Mouse (Mus musculus): ENCODE results near the gene Cbfa2t2. TPM values are rescaled to one million over a fixed set of nuclear protein-coding genes. Genes with fewer than 3 reads are reported as not detected.

Cbfa2t2 gene
- polyA plus RNA-seq (2015; fragmentation: Nextera tagmentation; extraction: Ambion mirVana), result 48.3 and 52.2 TPM in 2 replicates

- Histone ChIP-seq H3K4me2 (replicated peaks) (peak within 1 kb of the TSS; percentile 69), H3K9ac (peak within 1 kb of the TSS; percentile 99), H3K4me3 (peak within 1 kb of the TSS; percentile 93), H3K9me3 (no peaks in the 10 kb centered on the region), H3K36me3 (no peaks in the 10 kb centered on the region), H3K27ac (peak within 1 kb of the TSS; percentile 95), H3K4me1 (peaks cover 34% of the 10 kb centered on the region), H3K27me3 (no peaks in the 10 kb centered on the region)
- peak; percentile 88 for ATAC-seq (ENCODE audit: low FRiP score, low read depth)
- WGBS, result under 1% methylated on average over 45 of the region's 70 CpGs
These were observed at the start of gene Cbfa2t2 for GRCm38 (mm10) chr2:154436458-154437190. Gene Cbfa2t2 (plus strand): TSS chr2:154436481.

- 75% methylated on average over 11 of the region's 11 CpGs for WGBS
- Histone ChIP-seq H3K9me3 (no peaks in the 10 kb centered on the region), H3K27ac (no peak overlapping the region), H3K4me1 (peaks cover 4% of the 10 kb centered on the region; the same call in 1 of the 2 replicates), H3K27me3 (no peaks in the 10 kb centered on the region), H3K9ac (no peak overlapping the region), H3K4me2 (replicated peaks) (no peak overlapping the region), H3K36me3 (no peaks in the 10 kb centered on the region), H3K4me3 (no peak overlapping the region)
- ATAC-seq (ENCODE audit: low FRiP score, low read depth), result no peak
These were observed 45.9 kb upstream of the Cbfa2t2 start for GRCm38 (mm10) chr2:154390180-154390964.

GRCm38 (mm10) chr2:154394602-154395001, 41.7 kb upstream of the Cbfa2t2 start:
- Histone ChIP-seq H3K4me2 (replicated peaks) (no peak overlapping the region), H3K4me1 (peaks cover 8% of the 10 kb centered on the region; the same call in 1 of the 2 replicates), H3K9ac (no peak overlapping the region), H3K9me3 (no peaks in the 10 kb centered on the region), H3K27ac (no peak overlapping the region), H3K27me3 (no peaks in the 10 kb centered on the region), H3K4me3 (no peak overlapping the region), H3K36me3 (no peaks in the 10 kb centered on the region)
- WGBS, result 84% methylated on average over 3 of the region's 3 CpGs
- ATAC-seq (ENCODE audit: low FRiP score, low read depth), result no peak

GRCm38 (mm10) chr2:154396529-154396928, 39.8 kb upstream of the Cbfa2t2 start:
- Histone ChIP-seq H3K4me2 (replicated peaks) (no peak overlapping the region), H3K36me3 (no peaks in the 10 kb centered on the region), H3K9me3 (no peaks in the 10 kb centered on the region), H3K9ac (no peak overlapping the region), H3K27ac (no peak overlapping the region), H3K4me1 (0 out of 2 replicates have a peak, but pooled peaks cover 5% of the 10 kb centered on the region), H3K27me3 (no peaks in the 10 kb centered on the region), H3K4me3 (no peak overlapping the region)
- WGBS, result 81% methylated on average over 2 of the region's 2 CpGs
- no peak for ATAC-seq (ENCODE audit: low FRiP score, low read depth)

- no peaks in the 10 kb centered on the region for H3K36me3 ChIP-seq
- H3K9ac ChIP-seq, result no peak overlapping the region
- no peak overlapping the region for H3K27ac ChIP-seq
- no peaks in the 10 kb centered on the region for H3K27me3 ChIP-seq
- WGBS, result 81% methylated on average over 7 of the region's 7 CpGs
- H3K4me2 ChIP-seq (replicated peaks), result no peak overlapping the region
- no peak for ATAC-seq (ENCODE audit: low FRiP score, low read depth)
- H3K9me3 ChIP-seq, result no peaks in the 10 kb centered on the region
- peaks cover 14% of the 10 kb centered on the region for H3K4me1 ChIP-seq
- no peak overlapping the region for H3K4me3 ChIP-seq
These were observed 38.0 kb upstream of the Cbfa2t2 start for GRCm38 (mm10) chr2:154398267-154398666.

GRCm38 (mm10) chr2:154399325-154399724, 37.0 kb upstream of the Cbfa2t2 start:
- WGBS, result 81% methylated on average over 2 of the region's 2 CpGs

GRCm38 (mm10) chr2:154401976-154402375, 34.3 kb upstream of the Cbfa2t2 start:
- Histone ChIP-seq H3K27ac (no peak overlapping the region), H3K9me3 (no peaks in the 10 kb centered on the region), H3K36me3 (no peaks in the 10 kb centered on the region), H3K4me2 (replicated peaks) (no peak overlapping the region), H3K4me3 (no peak overlapping the region), H3K4me1 (peaks cover 39% of the 10 kb centered on the region), H3K27me3 (peaks cover 5% of the 10 kb centered on the region; the same call in 1 of the 2 replicates), H3K9ac (no peak overlapping the region)
- WGBS, result 52% methylated on average over 1 of the region's 1 CpGs
- no peak for ATAC-seq (ENCODE audit: low FRiP score, low read depth)

More at GRCm38 (mm10) chr2:154399325-154399724, 37.0 kb upstream of the Cbfa2t2 start:
- Histone ChIP-seq H3K4me3 (no peak overlapping the region), H3K9ac (no peak overlapping the region), H3K4me2 (replicated peaks) (no peak overlapping the region), H3K27me3 (no peaks in the 10 kb centered on the region), H3K36me3 (no peaks in the 10 kb centered on the region), H3K9me3 (no peaks in the 10 kb centered on the region), H3K4me1 (peaks cover 18% of the 10 kb centered on the region), H3K27ac (no peak overlapping the region)
- ATAC-seq (ENCODE audit: low FRiP score, low read depth), result no peak

GRCm38 (mm10) chr2:154402811-154403210, 33.5 kb upstream of the Cbfa2t2 start:
- WGBS, result 13% methylated on average over 7 of the region's 7 CpGs
- no peak overlapping the region; the same call in 1 of the 2 replicates for H3K27ac ChIP-seq
- no peak overlapping the region for H3K4me3 ChIP-seq
- no peak overlapping the region; the same call in 1 of the 2 replicates for H3K4me2 ChIP-seq (replicated peaks)
- H3K9ac ChIP-seq, result 0 out of 2 replicates have a peak overlapping the region, but pooled peaks have one; percentile 35
- ATAC-seq (ENCODE audit: low FRiP score, low read depth), result peak; percentile 68; the same call in 1 of the 2 replicates
- no peaks in the 10 kb centered on the region for H3K36me3 ChIP-seq
- H3K9me3 ChIP-seq, result no peaks in the 10 kb centered on the region
- peaks cover 44% of the 10 kb centered on the region for H3K4me1 ChIP-seq
- peaks cover 9% of the 10 kb centered on the region; the same call in 1 of the 2 replicates for H3K27me3 ChIP-seq

GRCm38 (mm10) chr2:154405447-154405994, 30.8 kb upstream of the Cbfa2t2 start:
- ATAC-seq (ENCODE audit: low FRiP score, low read depth), result no peak
- H3K27ac ChIP-seq, result peak overlapping the region; percentile 15; the same call in 1 of the 2 replicates
- WGBS, result 27% methylated on average over 5 of the region's 5 CpGs

GRCm38 (mm10) chr2:154407063-154407642, 29.1 kb upstream of the Cbfa2t2 start:
- WGBS, result 29% methylated on average over 11 of the region's 11 CpGs

More at GRCm38 (mm10) chr2:154405447-154405994, 30.8 kb upstream of the Cbfa2t2 start:
- peaks cover 40% of the 10 kb centered on the region for H3K4me1 ChIP-seq
- peaks cover 17% of the 10 kb centered on the region; the same call in 1 of the 2 replicates for H3K27me3 ChIP-seq
- H3K4me2 ChIP-seq (replicated peaks), result peak overlapping the region; percentile 32
- no peak overlapping the region for H3K4me3 ChIP-seq
- H3K9me3 ChIP-seq, result no peaks in the 10 kb centered on the region
- no peak overlapping the region for H3K9ac ChIP-seq
- no peaks in the 10 kb centered on the region for H3K36me3 ChIP-seq

GRCm38 (mm10) chr2:154407643-154408445, 28.4 kb upstream of the Cbfa2t2 start, which contains the start of gene Snta1:
Gene Snta1 (minus strand): TSS chr2:154408099.
- Histone ChIP-seq H3K27ac (no peak within 1 kb of the TSS), H3K4me3 (peak within 1 kb of the TSS; percentile 69), H3K9me3 (no peaks in the 10 kb centered on the region), H3K4me1 (peaks cover 35% of the 10 kb centered on the region), H3K27me3 (peaks cover 17% of the 10 kb centered on the region; the same call in 1 of the 2 replicates), H3K9ac (peak within 1 kb of the TSS; percentile 78), H3K4me2 (replicated peaks) (peak within 1 kb of the TSS; percentile 72), H3K36me3 (no peaks in the 10 kb centered on the region)
- WGBS, result 3% methylated on average over 83 of the region's 84 CpGs
- peak; percentile 87 for ATAC-seq (ENCODE audit: low FRiP score, low read depth)

More at GRCm38 (mm10) chr2:154407063-154407642, 29.1 kb upstream of the Cbfa2t2 start:
- H3K4me3 ChIP-seq, result peak overlapping the region; percentile 69
- peaks cover 17% of the 10 kb centered on the region; the same call in 1 of the 2 replicates for H3K27me3 ChIP-seq
- no peaks in the 10 kb centered on the region for H3K9me3 ChIP-seq
- ATAC-seq (ENCODE audit: low FRiP score, low read depth), result no peak
- no peak overlapping the region for H3K27ac ChIP-seq
- H3K36me3 ChIP-seq, result no peaks in the 10 kb centered on the region
- peak overlapping the region; percentile 72 for H3K4me2 ChIP-seq (replicated peaks)
- peaks cover 40% of the 10 kb centered on the region for H3K4me1 ChIP-seq
- peak overlapping the region; percentile 78 for H3K9ac ChIP-seq

Data from limb, embryonic 13.5 days (tissue).